Mouse (Mus musculus) CH12.LX (cell line): ENCODE measurements around the gene Pde8b. TPM values are rescaled to one million over a fixed set of nuclear protein-coding genes. Genes with fewer than 3 reads are reported as not detected.

Source experiments
- DNase-seq: peaks from one replicate; pipeline ENCODE4 v3.0.0-alpha.2; 2013; ENCODE audit errors: extremely low read depth
- H3K27ac ChIP-seq: 2 replicates; pipeline ENCODE4 v1.5.1; 2012; ENCODE audit warnings: low read depth, mild to moderate bottlenecking, control low read depth, moderate library complexity; ENCODE audit not compliant: insufficient read depth
- H3K27me3 ChIP-seq: replicated peaks from 2 replicates; pipeline ENCODE3; 2012; ENCODE audit warnings: inconsistent platforms
- H3K36me3 ChIP-seq, 2 experiments: replicated peaks in 1 of 2; 2 replicates each; pipeline versions ENCODE3 to v1.6.1; 2012; ENCODE audit warnings: inconsistent platforms in 1 of 2, low read length in 1 of 2, mild to moderate bottlenecking in 1 of 2, mixed read lengths in 1 of 2, moderate library complexity in 1 of 2; ENCODE audit not compliant: control insufficient read depth in 1 of 2, insufficient read depth in 1 of 2
- H3K4me1 ChIP-seq, 2 experiments: 2 replicates each; pipeline ENCODE4 v1.6.1; 2012; ENCODE audit warnings: inconsistent platforms in 1 of 2, moderate library complexity in 1 of 2; ENCODE audit not compliant: insufficient read depth in 2 of 2, control insufficient read depth in 1 of 2
- H3K4me2 ChIP-seq: 2 replicates; pipeline ENCODE4 v1.6.1; 2012; ENCODE audit warnings: low read depth, mild to moderate bottlenecking, control low read depth; ENCODE audit not compliant: poor library complexity, insufficient read depth, severe bottlenecking
- H3K4me3 ChIP-seq, 3 experiments: fragments of 150-350 bp in 1 of 3; sonication (generic) in 1 of 3; replicated peaks in 1 of 3; 2 replicates each; pipeline versions ENCODE3 to v1.5.1; 2011 to 2012; ENCODE audit warnings: low read depth in 2 of 3, low read length in 2 of 3, mild to moderate bottlenecking in 2 of 3, moderate library complexity in 2 of 3, control low read depth in 1 of 3, improper control_type of control experiment in 1 of 3, inconsistent platforms in 1 of 3, mixed read lengths in 1 of 3; ENCODE audit not compliant: poor library complexity in 1 of 3
- H3K79me2 ChIP-seq: replicated peaks from 2 replicates; pipeline ENCODE4 v1.6.1; 2012; ENCODE audit warnings: mild to moderate bottlenecking, moderate library complexity; ENCODE audit not compliant: control insufficient read depth, poor library complexity, insufficient read depth, severe bottlenecking; ENCODE audit errors: extremely low read depth
- H3K9ac ChIP-seq: 2 replicates; pipeline ENCODE4 v1.6.1; 2012; ENCODE audit warnings: low read depth, mild to moderate bottlenecking, control low read depth, moderate library complexity; ENCODE audit not compliant: insufficient read depth
- H3K9me3 ChIP-seq: replicated peaks from 2 replicates; pipeline ENCODE3; 2012; ENCODE audit warnings: low read length, inconsistent platforms, mixed read lengths
- BHLHE40 ChIP-seq: IDR thresholded peaks from 2 replicates; pipeline ENCODE4 v1.6.1; 2011; ENCODE audit warnings: mild to moderate bottlenecking, low read depth, low read length, improper control_type of control experiment
- CHD1 ChIP-seq: IDR thresholded peaks from 2 replicates; pipeline ENCODE4 v1.6.1; 2012; ENCODE audit warnings: low read depth, low read length, improper control_type of control experiment, inconsistent platforms
- CHD2 ChIP-seq: IDR thresholded peaks from 2 replicates; pipeline ENCODE4 v1.6.1; 2011; ENCODE audit warnings: low read length, improper control_type of control experiment
- E2F4 ChIP-seq: IDR thresholded peaks from 2 replicates; pipeline ENCODE4 v1.6.1; 2011; ENCODE audit warnings: low read depth, low read length, improper control_type of control experiment; ENCODE audit not compliant: insufficient replicate concordance
- ELF1 ChIP-seq: IDR thresholded peaks from 2 replicates; pipeline ENCODE4 v1.6.1; 2014; ENCODE audit warnings: low read depth, mild to moderate bottlenecking, inconsistent platforms, low read length, improper control_type of control experiment
- EP300 ChIP-seq: IDR thresholded peaks from 2 replicates; pipeline ENCODE4 v1.6.1; 2011; ENCODE audit warnings: low read length, improper control_type of control experiment
- ETS1 ChIP-seq: conservative IDR thresholded peaks from 2 replicates; pipeline ENCODE4 v1.6.1; 2012; ENCODE audit warnings: low read depth, mild to moderate bottlenecking, inconsistent platforms, low read length, improper control_type of control experiment, moderate library complexity
- IRF4 ChIP-seq: IDR thresholded peaks from 2 replicates; pipeline ENCODE4 v1.6.1; 2014; ENCODE audit warnings: low read depth, mild to moderate bottlenecking, inconsistent platforms, low read length, improper control_type of control experiment
- KAT2A ChIP-seq: IDR thresholded peaks from 2 replicates; pipeline ENCODE4 v1.6.1; 2012; ENCODE audit warnings: low read length, improper control_type of control experiment, inconsistent platforms; ENCODE audit not compliant: insufficient replicate concordance
- MAFK ChIP-seq: IDR thresholded peaks from 2 replicates; pipeline ENCODE4 v1.6.1; 2011; ENCODE audit warnings: low read length, improper control_type of control experiment; ENCODE audit not compliant: insufficient replicate concordance
- MAZ ChIP-seq: IDR thresholded peaks from 2 replicates; pipeline ENCODE4 v1.6.1; 2012; ENCODE audit warnings: low read depth, mild to moderate bottlenecking, inconsistent platforms, low read length, improper control_type of control experiment, moderate library complexity
- MEF2A ChIP-seq: IDR thresholded peaks from 2 replicates; pipeline ENCODE4 v1.6.1; 2014; ENCODE audit warnings: low read depth, mild to moderate bottlenecking, inconsistent platforms, low read length, improper control_type of control experiment, borderline replicate concordance
- NRF1 ChIP-seq: IDR thresholded peaks from 2 replicates; pipeline ENCODE4 v1.6.1; 2014; ENCODE audit warnings: low read depth, mild to moderate bottlenecking, inconsistent platforms, low read length, improper control_type of control experiment, moderate library complexity
- PAX5 ChIP-seq: IDR thresholded peaks from 2 replicates; pipeline ENCODE4 v1.6.1; 2012; ENCODE audit warnings: low read length, inconsistent platforms, mixed read lengths
- RAD21 ChIP-seq: IDR thresholded peaks from 2 replicates; pipeline ENCODE4 v1.6.1; 2011; ENCODE audit warnings: low read depth, mild to moderate bottlenecking, low read length, improper control_type of control experiment, moderate library complexity
- TBP ChIP-seq: conservative IDR thresholded peaks from 2 replicates; pipeline ENCODE4 v1.6.1; 2011; ENCODE audit warnings: low read depth, low read length, improper control_type of control experiment
- TCF12 ChIP-seq: IDR thresholded peaks from 2 replicates; pipeline ENCODE4 v1.6.1; 2014; ENCODE audit warnings: low read depth, mild to moderate bottlenecking, inconsistent platforms, low read length, improper control_type of control experiment
- UBTF ChIP-seq: IDR thresholded peaks from 2 replicates; pipeline ENCODE4 v1.6.1; 2012; ENCODE audit warnings: low read depth, mild to moderate bottlenecking, inconsistent platforms, low read length, improper control_type of control experiment, moderate library complexity
- USF1 ChIP-seq: IDR thresholded peaks from 2 replicates; pipeline ENCODE4 v1.6.1; 2014; ENCODE audit warnings: low read depth, mild to moderate bottlenecking, inconsistent platforms, low read length, improper control_type of control experiment
- USF2 ChIP-seq: conservative IDR thresholded peaks from 2 replicates; pipeline ENCODE4 v1.6.1; 2011; ENCODE audit warnings: low read depth, low read length, improper control_type of control experiment
- dilution Hi-C: fragments of 300-500 bp; cut with MboI; formaldehyde crosslinking; loops from 2 replicates; pipeline ENCODE4 v1.14.3; 2020; ENCODE audit warnings: low sequenced_read_pairs; ENCODE audit not compliant: extremely low pct_unique_long_range_greater_than_20kb, extremely low pct_ligation_motif_present
- in situ Hi-C: fragments of 300-500 bp; cut with MboI; formaldehyde crosslinking; loops from 3 replicates; pipeline ENCODE4 v1.14.3; 2019; ENCODE audit warnings: low sequenced_read_pairs, low pct_ligation_motif_present, low pct_unique_long_range_greater_than_20kb, mixed read lengths
- polyA plus RNA-seq: library from polyadenylated mRNA; unstranded; fragments of >175 nt; gene quantifications from 2 replicates; pipeline ENCODE4 v1.2.1, GENCODE M21; 2012; ENCODE audit warnings: low read depth; ENCODE audit not compliant: insufficient read length
- total RNA-seq, 2 experiments: library from RNA; depleted of rRNA; stranded (reverse); fragments of 300-350 nt in 1 of 2; fragments of >200 nt in 1 of 2; gene quantifications; 2 replicates each; pipeline ENCODE4 v1.2.3; 2012 to 2014

Gene Pde8b
- total and polyA plus RNA-seq, 3 experiments: 0.25 to 2.0 (median 0.93) TPM

GRCm38 (mm10) chr13:95009261-95009660 lies 240.9 kb downstream of the Pde8b start:
- no peak for DNase-seq
- dilution Hi-C loops: no loop called here
- Histone ChIP-seq H3K79me2 (no peaks in the 10 kb centered on the region), H3K4me3 (no peak overlapping the region), H3K27ac (no peak overlapping the region), H3K9me3 (no peaks in the 10 kb centered on the region), H3K4me2 (no peak overlapping the region), H3K27me3 (no peaks in the 10 kb centered on the region), H3K36me3 (peaks cover 0 to 12% of the 10 kb centered on the region in 2 experiments), H3K4me1 (peaks cover 22 to 74% of the 10 kb centered on the region in 2 experiments), H3K9ac (no peak overlapping the region)
- TF ChIP-seq USF1 (no peak), ELF1 (no peak), MEF2A (no peak), CHD1 (no peak), CHD2 (no peak), UBTF (no peak), PAX5 (no peak), E2F4 (no peak), EP300 (no peak), MAFK (no peak), MAZ (no peak), IRF4 (no peak), RAD21 (no peak), TBP (no peak), USF2 (no peak), ETS1 (no peak), TCF12 (no peak), KAT2A (no peak)
- in situ Hi-C loops: no loop called here

- H3K9ac ChIP-seq: no peak overlapping the region
- H3K4me2 ChIP-seq: no peak overlapping the region
- DNase-seq: no peak
- no peaks in the 10 kb centered on the region for H3K27me3 ChIP-seq
- in situ Hi-C loops: no loop called here
- H3K36me3 ChIP-seq: peaks cover 0 to 13% of the 10 kb centered on the region in 2 experiments
- TF ChIP-seq BHLHE40: peak; percentile 70; the same call in 1 of the 2 replicates
- TF ChIP-seq NRF1: no peak
- no peak overlapping the region; the same call in 1 of the 2 replicates for H3K27ac ChIP-seq
- H3K9me3 ChIP-seq: no peaks in the 10 kb centered on the region
- peaks cover 15 to 56% of the 10 kb centered on the region in 2 experiments for H3K4me1 ChIP-seq
- no peaks in the 10 kb centered on the region for H3K79me2 ChIP-seq
- no peak overlapping the region for H3K4me3 ChIP-seq
- dilution Hi-C loops: no loop called here
These were observed 242.9 kb downstream of the Pde8b start for GRCm38 (mm10) chr13:95007281-95007680.
